Mouse (Mus musculus) testis, postnatal 14 days (tissue): ENCODE data around the gene Vps37c.

Source experiments
- DNase-seq: peaks from one replicate; pipeline ENCODE4 v3.0.0; 2021; ENCODE audit warnings: low spot score

The Vps37c gene

DNA sequence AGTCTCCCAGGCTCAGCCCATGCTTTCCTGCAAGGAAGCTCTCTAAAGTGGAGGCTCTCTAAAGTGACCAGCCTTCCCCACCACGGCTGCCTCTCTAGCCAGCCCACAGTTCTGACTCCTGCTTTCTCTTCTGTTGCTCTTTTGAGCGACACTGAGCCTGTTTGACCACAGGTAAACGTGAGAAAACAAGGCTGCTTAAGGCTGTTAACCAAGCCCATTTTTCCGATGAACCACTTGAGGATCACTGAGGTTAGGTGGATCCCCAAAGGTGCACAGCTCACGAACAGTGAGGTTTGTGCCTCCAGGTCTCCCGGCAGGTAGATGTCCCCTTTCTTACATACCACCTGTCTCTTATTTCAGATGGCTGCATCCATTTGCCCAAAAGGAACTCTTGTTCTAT lies 53.6 kb downstream of the Vps37c start:
- DNase-seq = no peak

DNA sequence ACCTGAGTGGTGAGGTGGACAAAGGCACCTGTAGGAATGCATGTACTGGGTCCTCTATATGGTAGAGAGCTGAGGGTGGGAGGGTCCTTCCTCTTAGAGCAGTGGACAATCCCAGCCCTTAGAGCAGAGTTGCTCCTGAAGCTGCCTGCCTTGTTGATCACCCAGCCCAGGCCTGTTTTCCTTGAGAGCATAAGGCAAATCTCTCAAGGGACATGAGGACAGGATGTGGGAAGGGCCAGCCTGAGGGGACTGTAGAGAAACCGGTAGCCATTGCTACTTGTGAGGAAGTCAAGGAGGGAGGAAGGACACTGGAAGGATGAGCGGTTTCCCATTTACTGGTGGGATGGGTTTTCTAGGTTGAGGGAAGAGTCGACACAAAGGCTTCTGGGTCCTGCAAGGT lies 54.0 kb downstream of the Vps37c start:
- DNase-seq = no peak

DNA sequence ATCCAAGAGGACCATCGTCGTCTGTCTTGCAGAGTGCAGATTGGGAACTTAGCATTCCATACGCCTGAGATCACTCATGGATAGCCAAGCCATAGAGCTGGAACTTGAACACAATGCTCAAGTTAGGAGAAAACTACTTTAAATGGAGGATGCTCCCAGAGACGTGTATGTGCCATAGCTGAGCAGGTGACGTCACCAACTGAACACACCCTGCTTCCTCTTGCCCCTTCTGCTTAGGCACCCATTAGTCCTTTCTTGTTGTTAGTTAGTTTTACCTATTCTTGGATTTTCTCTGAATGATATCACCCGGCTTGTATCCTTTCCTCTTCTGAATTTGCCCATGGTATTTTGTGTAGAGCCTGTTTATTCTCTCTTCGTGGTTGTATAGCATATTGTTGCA lies 58.6 kb downstream of the Vps37c start:
- no peak for DNase-seq

DNA sequence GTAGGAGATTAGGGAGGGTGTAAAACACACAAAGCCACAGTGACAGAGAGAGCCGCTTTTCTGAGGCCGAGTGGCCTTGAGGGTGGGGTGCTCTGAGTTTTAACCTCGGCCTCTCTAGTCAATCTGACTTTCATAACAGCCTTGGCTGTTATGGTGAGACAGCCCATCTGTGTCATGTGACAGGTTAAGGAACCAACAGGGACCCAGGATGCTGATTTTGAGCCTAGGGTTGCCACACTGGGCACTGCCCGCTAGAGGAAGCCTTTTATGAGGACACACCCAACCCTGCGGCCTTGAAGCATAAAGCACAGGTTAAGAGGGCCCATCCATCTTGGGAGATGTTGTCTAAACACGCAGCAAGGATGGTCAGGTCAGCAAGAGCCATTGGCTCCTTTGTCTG lies 59.2 kb downstream of the Vps37c start:
- no peak for DNase-seq

DNA sequence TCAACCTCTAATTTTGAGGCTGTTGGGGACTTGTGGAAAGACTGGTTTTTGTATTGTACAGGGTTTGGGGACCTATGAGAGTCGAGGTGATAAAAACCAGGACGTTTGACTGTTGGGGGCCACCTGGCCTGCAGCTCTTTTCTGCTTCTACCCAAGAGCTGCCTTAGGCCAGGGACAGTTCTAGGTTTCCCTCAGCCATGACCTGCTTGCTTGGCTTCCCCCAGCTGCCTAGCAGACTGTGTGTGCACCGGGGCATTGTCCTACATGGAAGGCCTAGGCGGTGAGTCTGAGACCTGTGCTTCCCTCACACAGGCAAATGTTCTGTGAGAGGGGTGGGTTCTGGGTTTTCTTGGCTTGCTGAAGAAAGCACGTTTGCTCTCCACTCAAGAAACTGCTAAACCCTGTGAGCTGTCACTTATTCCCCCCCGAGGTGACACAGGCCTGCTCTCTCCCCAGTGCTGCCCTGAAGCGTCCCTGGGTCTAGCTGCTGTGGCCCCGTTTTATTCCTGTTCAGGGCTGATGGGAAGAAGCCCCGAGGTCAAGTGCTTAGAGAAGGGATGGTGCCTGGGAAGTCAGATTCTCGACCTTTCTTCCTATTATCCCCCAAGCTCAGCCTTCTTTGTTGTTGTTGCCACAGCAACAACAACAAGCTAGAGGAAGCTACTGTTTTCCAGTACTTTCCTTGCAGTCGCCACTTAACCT lies 60.0 kb downstream of the Vps37c start:
- DNase-seq = no peak

DNA sequence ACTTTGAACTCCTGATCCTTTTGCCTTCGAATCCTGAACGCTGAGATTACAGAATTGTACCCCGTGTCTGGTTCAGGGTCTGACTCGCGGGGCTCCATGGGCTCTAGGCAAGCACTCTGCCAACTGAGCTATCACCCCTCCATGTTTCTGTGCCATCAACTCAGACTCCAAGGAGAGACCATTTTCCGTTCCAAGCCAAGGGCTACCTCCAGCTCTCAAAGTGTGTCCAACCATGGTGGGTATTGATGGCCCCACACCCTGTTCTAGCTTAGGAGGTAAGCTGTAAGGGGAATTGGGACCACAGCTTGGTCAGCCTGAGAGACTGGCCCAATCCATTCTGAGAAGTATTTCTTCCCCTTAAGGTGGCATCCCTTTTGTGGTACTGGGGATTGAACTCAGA lies 60.8 kb downstream of the Vps37c start:
- no peak for DNase-seq

DNA sequence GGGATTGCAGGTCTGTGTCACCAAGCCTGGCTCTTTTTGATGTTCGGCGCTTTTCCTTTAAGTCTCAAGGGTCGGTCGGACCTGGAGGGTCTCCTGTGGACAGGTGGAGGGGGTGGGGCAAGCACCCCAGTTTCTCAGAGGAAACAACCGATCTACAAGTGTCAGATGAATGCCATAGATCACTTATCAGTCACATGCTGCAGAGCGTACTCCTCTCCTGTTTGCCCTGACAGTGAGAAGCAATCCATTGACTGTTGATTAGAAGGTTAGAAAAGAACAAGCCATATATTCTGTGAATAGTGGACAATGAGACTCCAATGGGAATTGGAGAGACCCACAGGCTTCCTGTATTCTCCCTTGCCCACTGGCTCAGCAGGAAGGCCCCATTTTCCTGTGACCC lies 61.6 kb downstream of the Vps37c start:
- no peak for DNase-seq

DNA sequence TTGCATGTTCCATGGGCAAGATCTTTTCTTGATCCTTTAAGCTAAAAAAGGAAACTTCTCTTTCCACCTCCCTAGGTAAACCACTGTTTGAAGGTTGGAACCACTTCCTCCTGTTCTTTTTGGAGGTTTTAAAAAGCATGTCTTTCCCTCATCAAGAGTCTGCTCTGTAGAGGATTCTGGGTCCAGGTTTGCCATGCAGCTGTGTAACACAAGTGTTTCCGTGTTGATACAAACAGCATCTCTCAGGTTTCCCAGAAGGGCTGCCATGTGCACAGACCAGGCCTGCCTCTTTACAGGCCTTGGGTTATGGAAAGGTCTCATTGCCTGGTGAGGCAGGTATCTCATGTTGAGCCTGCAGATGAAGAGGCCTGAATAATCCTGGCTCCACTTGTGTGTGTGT lies 63.1 kb downstream of the Vps37c start:
- DNase-seq = no peak

DNA sequence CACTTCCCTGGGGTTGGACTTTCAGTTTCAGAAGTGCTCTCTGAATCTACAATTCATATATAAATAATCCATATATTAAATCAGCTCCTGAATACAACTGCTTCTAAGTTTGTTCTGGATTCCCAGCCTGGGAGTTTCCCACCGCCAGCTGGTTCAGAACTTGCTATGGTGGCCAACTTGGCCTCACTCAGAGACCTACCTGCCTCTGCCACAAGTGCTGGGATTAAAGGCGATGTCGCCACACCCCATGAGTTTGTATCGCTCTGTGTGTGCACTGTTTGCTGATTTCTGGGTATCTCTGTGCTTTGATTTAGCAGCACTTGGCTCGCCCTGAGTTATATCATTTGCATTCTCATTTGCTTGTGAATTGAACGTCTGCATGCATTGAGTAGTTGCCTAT lies 63.6 kb downstream of the Vps37c start:
- no peak for DNase-seq

DNA sequence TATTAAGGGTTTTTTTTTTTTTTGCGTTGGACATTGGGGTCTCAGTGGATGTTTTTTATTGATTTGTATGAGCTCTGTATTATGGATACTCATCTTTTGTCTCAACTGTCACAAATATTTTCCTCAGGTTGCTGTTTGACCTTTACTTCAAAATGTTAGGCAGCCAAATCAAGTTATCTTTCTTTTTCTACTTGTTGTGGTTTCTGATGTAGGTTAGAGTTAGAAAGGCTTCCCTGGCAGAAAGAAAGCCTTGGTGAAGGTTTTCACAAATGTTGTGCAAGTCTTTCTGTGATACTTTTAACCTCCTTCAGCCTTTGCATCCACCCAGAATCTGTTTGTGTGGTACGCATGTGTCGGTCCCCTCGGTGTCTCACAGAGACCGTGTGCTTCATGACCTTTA lies 64.1 kb downstream of the Vps37c start:
- DNase-seq = no peak

DNA sequence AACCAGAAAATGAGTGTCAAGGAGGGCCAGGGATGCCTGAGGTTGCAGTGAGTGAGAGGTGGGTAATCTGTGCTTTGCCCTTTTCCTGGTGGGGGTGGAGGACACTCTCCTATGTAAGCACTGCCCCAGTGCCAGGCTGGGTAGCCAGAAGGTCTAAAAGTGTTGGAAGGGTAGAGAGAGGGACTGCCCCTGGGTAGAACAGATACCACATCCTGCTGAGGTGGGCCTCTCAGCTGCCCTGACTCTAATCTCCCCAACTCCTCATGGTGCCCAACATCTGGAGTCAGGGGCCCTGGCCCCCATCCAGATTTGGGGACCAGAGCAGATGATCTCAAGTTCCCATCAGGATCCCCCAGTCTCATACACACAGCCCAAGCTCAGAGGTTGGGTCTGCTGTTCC lies 68.6 kb downstream of the Vps37c start:
- no peak for DNase-seq

DNA sequence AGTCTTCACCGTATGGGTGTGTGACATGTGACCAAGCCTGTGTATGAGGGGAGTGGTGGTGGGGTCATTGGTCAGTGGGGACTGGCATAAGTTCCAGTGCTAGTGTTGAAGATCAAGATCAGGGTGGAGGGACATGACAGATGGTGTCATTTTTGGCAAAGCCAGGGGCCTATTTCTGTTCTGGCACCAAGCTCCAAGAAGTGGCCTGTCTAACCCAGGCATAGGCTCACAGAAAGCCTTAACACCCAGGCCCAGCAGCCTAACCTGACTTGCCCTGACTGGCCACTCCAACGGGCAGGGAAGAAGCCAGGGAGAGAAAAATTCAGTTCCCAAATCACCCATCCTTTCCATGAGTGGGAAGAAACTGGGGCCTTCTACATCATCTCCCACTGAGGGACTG lies 69.0 kb downstream of the Vps37c start:
- no peak for DNase-seq

DNA sequence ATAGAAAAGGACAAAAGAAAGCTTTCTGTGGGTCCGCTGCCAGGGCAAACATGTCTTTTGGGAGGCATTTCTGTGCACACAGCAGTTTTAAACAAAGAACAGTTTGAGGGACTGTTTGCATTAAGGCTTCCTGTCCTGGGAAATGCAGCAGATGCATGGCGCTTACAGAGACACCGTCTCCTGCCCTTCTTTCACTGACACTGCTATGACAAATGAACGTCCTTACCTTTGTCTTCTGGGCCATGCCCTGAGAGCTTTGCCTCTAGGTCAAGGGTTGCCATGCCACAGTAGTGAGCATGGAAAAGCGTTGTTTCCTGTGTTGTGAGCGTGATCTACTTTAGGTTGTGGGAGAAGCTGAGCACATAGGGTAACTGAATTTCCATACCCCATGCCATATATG lies 70.2 kb downstream of the Vps37c start:
- no peak for DNase-seq

DNA sequence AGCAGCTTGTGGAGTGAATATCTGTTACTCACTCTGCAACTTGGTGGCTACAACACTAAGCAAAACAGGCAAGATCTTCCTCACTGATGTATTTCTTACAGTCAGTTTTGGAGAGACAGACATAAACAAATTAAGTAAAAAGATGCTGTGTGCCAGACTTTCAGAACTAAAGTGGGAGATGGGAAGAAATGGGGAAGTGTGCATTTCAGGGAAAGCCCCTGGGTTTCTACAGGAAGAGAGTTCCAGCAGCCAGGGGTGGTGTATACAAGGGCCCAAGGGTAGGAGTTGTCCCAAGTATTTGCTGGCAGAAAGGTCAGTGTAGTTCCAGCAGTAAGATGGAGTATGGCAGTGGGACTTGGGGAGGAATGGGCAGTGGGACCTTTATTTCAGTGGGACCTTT lies 71.0 kb downstream of the Vps37c start:
- DNase-seq = no peak

DNA sequence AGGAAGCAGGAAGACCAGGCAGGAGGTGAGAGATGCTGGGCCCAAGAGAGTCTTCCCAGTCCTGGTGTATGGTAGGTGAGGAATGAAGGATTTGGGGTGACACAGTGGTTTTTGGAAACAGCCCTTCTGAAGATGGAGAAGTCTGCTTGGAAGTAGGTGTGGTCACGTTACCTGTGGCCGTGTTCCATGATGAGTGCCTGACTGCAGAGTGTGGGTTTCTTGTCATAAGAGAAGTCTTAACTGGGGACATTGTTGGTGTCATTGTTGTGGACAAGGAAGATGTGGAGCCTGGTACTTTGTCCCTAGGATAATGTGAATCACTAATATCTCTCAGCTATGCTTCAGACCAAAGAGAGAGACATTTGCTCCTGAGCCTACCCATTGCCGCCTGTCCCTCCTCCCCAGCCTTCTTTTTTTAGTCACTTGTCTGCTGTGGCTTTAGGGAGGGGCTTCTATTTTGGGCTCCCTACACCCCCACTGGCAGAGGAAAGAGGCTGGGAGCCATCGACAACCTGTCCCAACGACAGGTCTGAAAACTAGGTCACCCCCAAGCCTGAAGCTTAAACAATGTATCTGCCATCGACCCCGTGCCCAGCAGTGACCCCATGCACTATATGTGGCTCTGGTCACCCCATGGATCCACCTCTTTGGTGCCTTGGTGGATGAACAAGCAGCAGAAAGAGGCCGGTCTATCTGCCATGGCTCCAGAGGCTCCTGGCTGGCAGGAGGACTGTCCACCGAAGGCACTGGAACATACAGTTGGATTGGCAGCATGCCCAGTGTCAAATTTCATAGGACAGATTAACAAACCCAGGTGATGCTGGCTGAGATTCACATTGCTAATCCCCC lies 71.7 kb downstream of the Vps37c start:
- no peak for DNase-seq

DNA sequence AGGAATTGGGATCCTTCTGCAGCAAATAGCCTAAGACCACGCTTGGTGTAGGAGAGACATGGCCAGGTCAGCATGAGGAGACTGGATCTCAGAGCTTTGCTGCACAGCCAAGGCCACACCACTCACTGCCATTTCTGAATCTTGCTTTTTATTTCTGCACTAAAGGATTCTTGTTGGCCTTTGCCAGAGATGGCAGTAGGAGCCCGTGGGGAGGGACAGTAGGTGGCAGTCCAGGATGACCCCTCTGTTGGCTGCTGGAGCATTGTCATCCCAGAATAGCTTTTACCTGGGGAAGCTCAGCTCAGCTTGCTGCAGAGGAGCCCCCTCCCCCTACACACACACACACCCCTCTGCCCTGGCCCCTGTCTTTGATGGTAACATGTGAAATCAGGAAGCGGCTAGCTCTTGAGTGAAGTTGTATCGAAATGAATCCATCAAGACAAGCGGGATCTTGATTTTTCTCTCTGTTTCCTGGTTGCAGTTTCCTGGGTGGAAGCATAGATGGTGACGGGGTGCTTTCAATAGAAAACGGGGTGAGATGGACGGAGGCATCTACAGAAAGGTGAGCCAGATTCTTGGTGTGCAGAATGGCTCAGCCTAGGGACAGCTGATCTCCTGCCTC lies 73.4 kb downstream of the Vps37c start:
- no peak for DNase-seq

DNA sequence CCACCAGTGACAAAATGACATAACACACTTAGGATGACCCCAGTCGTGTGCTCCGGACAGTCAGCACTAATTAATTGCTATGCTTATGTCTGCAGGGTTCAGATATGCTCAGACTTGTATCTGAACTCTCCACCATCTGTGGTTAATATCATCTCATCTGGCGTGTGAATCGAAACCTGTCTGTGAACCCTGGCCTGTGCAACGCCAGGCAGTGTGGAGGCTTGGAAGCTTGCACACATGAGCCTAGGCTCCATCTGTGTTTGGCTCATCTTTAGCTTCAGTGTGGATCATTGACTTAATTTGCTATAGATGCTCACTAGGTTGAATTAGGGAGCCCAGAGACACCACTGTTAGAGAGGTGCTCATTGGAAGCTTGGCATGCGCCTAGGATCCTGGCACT lies 73.9 kb downstream of the Vps37c start:
- no peak for DNase-seq

DNA sequence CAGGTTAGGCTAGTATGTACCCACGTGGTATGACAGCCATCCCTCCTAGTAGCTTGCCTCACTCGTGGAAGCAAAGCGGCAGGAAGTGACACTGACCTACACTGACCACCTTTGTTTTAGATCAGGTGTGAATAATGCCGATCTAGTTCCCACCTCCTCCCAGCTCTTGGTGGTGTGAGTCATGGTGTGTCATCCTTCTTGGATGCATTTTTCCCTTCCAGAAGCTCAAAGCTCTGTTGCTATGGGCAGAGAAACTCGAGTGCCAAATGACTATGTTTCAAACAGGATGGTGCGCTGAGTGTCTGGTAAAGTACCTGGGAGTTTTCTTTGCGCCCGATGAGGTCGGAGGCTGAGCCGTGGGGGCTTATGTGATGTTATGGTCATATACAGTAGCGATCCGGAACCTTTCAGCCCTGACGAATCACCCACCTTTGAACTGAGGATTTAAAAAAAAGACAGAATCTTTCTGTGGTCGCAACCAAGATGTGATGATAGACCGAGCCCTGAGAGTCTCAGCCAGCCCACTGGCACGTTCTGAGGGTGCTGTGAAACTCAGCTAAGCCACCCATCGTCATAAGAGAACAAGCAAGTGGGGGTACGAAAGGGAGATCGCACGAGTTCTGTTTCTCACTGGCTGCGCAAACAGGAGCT lies 75.0 kb downstream of the Vps37c start:
- no peak for DNase-seq
